Mouse (Mus musculus) brain, adult 2 months (tissue): ENCODE data around the gene Mcat.
A peak's percentile ranks its signal among the peaks of the same experiment; 100 is the strongest.
"Not testable (repeated sequence)": the region's sequence is repeated elsewhere in the genome, so short reads cannot be mapped to it uniquely, and the experiment has no call there.

Source experiments
- DNase-seq: peaks from one replicate; pipeline ENCODE4 v3.0.0; 2011; ENCODE audit warnings: low read depth, low spot score

The Mcat gene

GRCm38 (mm10) chr15:83510805-83511405 is 52.7 kb downstream of the Mcat start, which contains the start of gene Ttll1:
Ttll1 (minus strand) TSS chr15:83510893.
- peak; percentile 96 for DNase-seq

DNA sequence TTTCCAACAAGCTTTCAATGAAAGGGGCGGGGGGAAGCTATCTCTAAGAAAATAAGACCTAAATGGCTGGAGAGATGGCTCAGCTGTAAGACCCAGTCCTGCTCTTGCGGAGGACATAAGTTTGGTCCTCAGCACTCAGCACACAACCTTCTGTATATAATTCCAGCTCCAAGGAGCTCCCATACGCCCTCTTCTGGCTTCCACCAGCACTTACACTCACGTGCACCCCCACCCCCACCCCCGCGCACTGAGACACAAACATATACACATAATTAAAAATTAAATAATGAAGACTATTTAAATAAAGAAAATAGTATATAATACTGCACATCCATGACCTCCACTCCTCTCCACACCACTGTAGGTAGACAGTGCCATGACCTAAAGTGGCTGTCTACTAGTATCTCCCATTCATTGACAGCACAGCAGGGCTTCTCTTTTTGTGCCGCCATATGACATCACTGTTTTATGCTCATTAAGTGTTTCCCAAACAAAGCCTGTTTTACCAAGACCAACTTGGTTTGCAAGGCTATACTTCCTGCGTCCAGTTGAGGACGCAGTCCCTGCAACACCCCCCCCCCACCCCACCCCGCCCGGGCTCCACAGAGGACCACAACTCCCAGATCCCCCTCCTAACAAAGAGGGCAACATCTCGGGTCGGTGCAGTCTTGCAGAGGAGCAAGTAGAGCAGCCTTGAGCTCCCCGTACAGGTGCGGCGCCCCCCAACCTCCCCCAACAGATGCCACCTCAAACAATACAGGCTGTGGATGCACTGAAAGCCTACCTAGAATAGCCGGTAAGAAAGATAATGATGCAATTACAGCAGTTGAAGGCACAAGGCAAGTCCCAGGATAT is 53.4 kb downstream of the Mcat start:
- peak; percentile 19 for DNase-seq

DNA sequence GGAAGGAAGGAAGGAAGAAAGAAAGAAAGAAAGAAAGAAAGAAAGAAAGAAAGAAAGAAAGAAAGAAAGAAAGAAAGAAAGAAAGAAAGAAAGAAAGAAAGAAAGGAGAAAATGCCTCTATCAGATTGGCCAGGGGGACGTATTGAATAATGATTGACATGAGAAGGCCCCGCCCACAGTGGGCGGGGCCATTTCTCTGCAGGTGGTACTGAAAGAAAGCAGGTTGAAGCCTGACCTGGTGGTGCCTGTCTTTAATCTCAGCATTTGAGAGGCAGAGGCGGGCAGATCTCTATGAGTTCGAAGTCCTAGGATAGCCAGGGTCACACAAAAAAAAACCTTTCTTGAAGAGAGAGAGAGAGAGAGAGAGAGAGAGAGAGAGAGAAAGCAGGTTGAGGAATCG is 62.1 kb downstream of the Mcat start:
- not testable (repeated sequence) for DNase-seq

GRCm38 (mm10) chr15:83500352-83500751 is 63.2 kb downstream of the Mcat start:
- no peak for DNase-seq

DNA sequence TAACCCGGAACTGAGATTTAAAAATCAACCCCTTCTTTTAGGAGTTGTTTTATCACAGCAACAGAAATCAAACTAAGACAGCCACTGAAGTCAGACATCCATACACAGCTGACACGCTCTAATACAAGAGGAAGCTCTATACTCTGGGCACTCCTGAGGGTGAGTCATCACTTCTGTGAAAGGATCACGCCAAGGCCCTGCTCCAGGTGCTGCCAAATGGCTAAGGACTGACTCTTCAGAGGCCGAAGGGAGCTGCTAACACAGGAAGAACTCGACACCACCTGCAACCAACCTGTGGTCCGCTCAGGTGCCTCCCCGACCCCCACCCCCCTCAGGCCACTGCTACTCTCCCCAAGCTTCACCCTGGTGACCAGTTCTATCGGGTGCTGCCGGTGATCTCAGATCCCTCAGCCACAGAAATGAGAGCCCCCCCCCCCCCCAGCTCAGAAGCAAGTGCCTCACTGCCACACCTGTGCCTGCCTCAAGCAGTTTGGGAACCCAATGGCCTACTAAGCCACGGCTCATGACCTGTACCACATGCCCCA is 64.3 kb downstream of the Mcat start:
- DNase-seq, result no peak

DNA sequence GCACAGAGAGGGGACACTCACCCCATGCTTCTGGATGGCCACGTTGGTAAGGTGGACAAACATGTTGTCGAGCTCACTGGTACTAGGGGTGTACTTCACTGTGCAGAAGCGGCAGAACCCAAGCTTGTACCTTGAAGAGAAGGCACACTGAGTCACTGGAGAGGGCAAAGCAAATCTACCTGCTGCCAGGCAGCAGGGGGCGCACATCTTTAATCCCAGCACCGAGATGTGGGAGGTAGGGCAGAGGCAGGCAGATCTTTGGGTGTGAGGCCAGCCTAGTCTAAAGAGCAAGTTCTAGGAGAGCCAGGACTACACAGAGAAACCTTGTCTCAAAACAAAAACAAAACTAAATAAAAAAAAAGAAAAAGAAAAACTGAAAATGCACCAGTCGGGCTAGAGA is 66.3 kb downstream of the Mcat start:
- DNase-seq, result no peak
